Mouse (Mus musculus) frontal cortex, adult 2 months (tissue): ENCODE measurements around the gene Hes5. TPM values are rescaled to one million over a fixed set of nuclear protein-coding genes. Genes with fewer than 3 reads are reported as not detected.

ENCODE experiments used
- DNase-seq, 2 experiments: peaks; one replicate each; pipeline ENCODE4 v3.0.0; 2022; ENCODE audit warnings: low spot score in 1 of 2; ENCODE audit errors: extremely low spot score in 1 of 2
- polyA plus RNA-seq: library from polyadenylated mRNA; depleted of rRNA; stranded (reverse); fragments of >200 nt; gene quantifications from 2 replicates; pipeline ENCODE4 v1.2.3, GENCODE M21; 2012; rRNA removed

Hes5 gene
- polyA plus RNA-seq, 1 experiment, result 68.8 TPM

GRCm38 (mm10) chr4:155009216-155009615, 48.5 kb downstream of the Hes5 start:
- no peak for DNase-seq

- no peak for DNase-seq
These were observed 50.1 kb downstream of the Hes5 start for GRCm38 (mm10) chr4:155010870-155011269.

- DNase-seq, result no peak
These were observed 50.7 kb downstream of the Hes5 start for GRCm38 (mm10) chr4:155011312-155012025.

Other genes with a start within 250 kb of the Hes5 start
- 2.1 and 2.3 TPM in 2 replicates for gene Ttc34, start 123.5 kb upstream of the Hes5 start, polyA plus RNA-seq
- gene Mmel1, start 91.3 kb upstream of the Hes5 start, polyA plus RNA-seq, result 0.38 and 0.52 TPM in 2 replicates
- gene Fam213b, start 61.8 kb upstream of the Hes5 start, polyA plus RNA-seq, result 121 and 126 TPM in 2 replicates
- 1.7 and 1.9 TPM in 2 replicates for gene Tnfrsf14, start 32.4 kb upstream of the Hes5 start, polyA plus RNA-seq
- gene Pank4, start 3.2 kb downstream of the Hes5 start, polyA plus RNA-seq, result 73.0 and 76.7 TPM in 2 replicates
- 89.8 and 98.3 TPM in 2 replicates for gene Plch2, start 95.9 kb downstream of the Hes5 start, polyA plus RNA-seq
- 16.7 and 21.1 TPM in 2 replicates for gene Pex10, start 106.1 kb downstream of the Hes5 start, polyA plus RNA-seq
- 83.4 and 84.4 TPM in 2 replicates for gene Rer1, start 125.5 kb downstream of the Hes5 start, polyA plus RNA-seq
- 18.6 and 22.0 TPM in 2 replicates for gene Morn1, start 125.7 kb downstream of the Hes5 start, polyA plus RNA-seq